Mouse (Mus musculus): ENCODE data around the gene Frmd4b. TPM values are rescaled to one million over a fixed set of nuclear protein-coding genes. Genes with fewer than 3 reads are reported as not detected.

Gene Frmd4b
- total and polyA plus RNA-seq, 3 experiments = 0.13 to 0.70 (median 0.13) TPM

DNA sequence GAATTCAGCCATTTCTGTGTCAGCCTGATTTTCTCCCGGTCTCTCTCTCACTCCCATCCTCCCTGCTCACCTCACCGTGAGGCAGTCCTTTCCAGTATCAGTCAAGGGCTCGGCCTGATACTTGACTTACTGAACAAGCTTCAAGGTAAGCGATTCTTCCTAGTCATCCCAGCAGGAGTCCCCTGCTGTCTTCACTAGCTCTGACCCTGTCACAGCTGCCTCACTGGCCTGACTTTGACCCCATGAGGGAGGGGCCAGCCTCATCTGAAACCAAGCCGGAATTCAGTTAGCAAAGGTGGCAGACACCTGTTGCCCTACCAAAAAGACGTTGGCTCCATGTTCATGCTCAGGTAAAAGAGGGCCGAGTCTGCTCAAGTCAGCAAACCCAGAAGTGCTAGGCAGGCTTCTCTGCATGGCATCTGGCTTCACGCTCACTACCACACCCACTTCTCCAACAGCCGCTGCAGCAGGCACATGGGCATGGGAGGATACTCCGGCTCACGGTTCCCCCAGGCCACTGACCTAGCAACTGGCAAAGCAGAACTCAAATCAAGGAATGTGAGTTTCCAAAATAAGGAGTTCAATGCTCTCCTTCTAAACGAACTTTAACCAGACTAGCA lies 99.6 kb downstream of the Frmd4b start:
- no peaks in the 10 kb centered on the region for H3K36me3 ChIP-seq (replicated peaks in 1 of 2; ENCODE audit: control insufficient read depth in 1 of 2, insufficient read depth in 1 of 2, low read length in 1 of 2)
- TF ChIP-seq MXI1 (IDR thresholded peaks at IDR 0.05; ENCODE audit: low read depth, low read length) (no peak), IRF4 (IDR thresholded peaks at IDR 0.05; ENCODE audit: low read depth, low read length) (no peak), ZMIZ1 (IDR thresholded peaks at IDR 0.05; ENCODE audit: low read depth, low read length) (no peak), HCFC1 (IDR thresholded peaks at IDR 0.05; ENCODE audit: low read depth, low read length) (no peak), MAFK (IDR thresholded peaks at IDR 0.05; ENCODE audit: insufficient replicate concordance, low read length) (no peak), EP300 (IDR thresholded peaks at IDR 0.05; ENCODE audit: low read length) (no peak), USF1 (IDR thresholded peaks at IDR 0.05; ENCODE audit: low read depth, low read length) (no peak), ZKSCAN1 (IDR thresholded peaks at IDR 0.05; ENCODE audit: borderline replicate concordance, low read depth, low read length) (no peak), NELFE (IDR thresholded peaks at IDR 0.05; ENCODE audit: low read depth, low read length) (no peak), POLR2A (IDR thresholded peaks at IDR 0.05; ENCODE audit: low read depth, low read length) (no peak), JUN (IDR thresholded peaks at IDR 0.05; ENCODE audit: insufficient read depth, low read depth, low read length) (no peak), PAX5 (IDR thresholded peaks at IDR 0.05; ENCODE audit: low read length) (no peak)
- H3K27me3 ChIP-seq (replicated peaks) = no peaks in the 10 kb centered on the region
- H3K79me2 ChIP-seq (replicated peaks; ENCODE audit: control insufficient read depth, extremely low read depth, insufficient read depth, poor library complexity, severe bottlenecking) = no peaks in the 10 kb centered on the region
- dilution Hi-C loops (cut with MboI; ENCODE audit: extremely low pct_ligation_motif_present, extremely low pct_unique_long_range_greater_than_20kb, low sequenced_read_pairs) = no loop called here
- no peak overlapping the region for H3K9ac ChIP-seq (ENCODE audit: insufficient read depth, low read depth)
- peaks cover 6 to 23% of the 10 kb centered on the region in 2 experiments; a peak in 3 of 4 replicates for H3K4me1 ChIP-seq (ENCODE audit: control insufficient read depth in 1 of 2, insufficient read depth in 2 of 2)
- DNase-seq (ENCODE audit: extremely low read depth) = no peak
- no peak overlapping the region for H3K4me2 ChIP-seq (ENCODE audit: insufficient read depth, low read depth, poor library complexity, severe bottlenecking)
- no peak overlapping the region for H3K27ac ChIP-seq (ENCODE audit: insufficient read depth, low read depth)
- no peaks in the 10 kb centered on the region for H3K9me3 ChIP-seq (replicated peaks; ENCODE audit: low read length)
- in situ Hi-C loops (cut with MboI; ENCODE audit: low pct_ligation_motif_present, low pct_unique_long_range_greater_than_20kb, low sequenced_read_pairs) = no loop called here
- no peak overlapping the region for H3K4me3 ChIP-seq (replicated peaks in 1 of 3; ENCODE audit: low read depth in 2 of 3, low read length in 2 of 3, poor library complexity in 1 of 3)

GRCm38 (mm10) chr6:97516941-97517340 lies 100.4 kb downstream of the Frmd4b start:
- Histone ChIP-seq H3K4me1 (ENCODE audit: control insufficient read depth in 1 of 2, insufficient read depth in 2 of 2) (peaks cover 6 to 23% of the 10 kb centered on the region in 2 experiments; a peak in 3 of 4 replicates), H3K36me3 (replicated peaks in 1 of 2; ENCODE audit: control insufficient read depth in 1 of 2, insufficient read depth in 1 of 2, low read length in 1 of 2) (no peaks in the 10 kb centered on the region), H3K27me3 (replicated peaks) (no peaks in the 10 kb centered on the region), H3K9me3 (replicated peaks; ENCODE audit: low read length) (no peaks in the 10 kb centered on the region), H3K27ac (ENCODE audit: insufficient read depth, low read depth) (no peak overlapping the region), H3K4me3 (replicated peaks in 1 of 3; ENCODE audit: low read depth in 2 of 3, low read length in 2 of 3, poor library complexity in 1 of 3) (no peak overlapping the region), H3K9ac (ENCODE audit: insufficient read depth, low read depth) (no peak overlapping the region), H3K4me2 (ENCODE audit: insufficient read depth, low read depth, poor library complexity, severe bottlenecking) (no peak overlapping the region), H3K79me2 (replicated peaks; ENCODE audit: control insufficient read depth, extremely low read depth, insufficient read depth, poor library complexity, severe bottlenecking) (no peaks in the 10 kb centered on the region)
- in situ Hi-C loops (cut with MboI; ENCODE audit: low pct_ligation_motif_present, low pct_unique_long_range_greater_than_20kb, low sequenced_read_pairs) (no loop called here), dilution Hi-C loops (cut with MboI; ENCODE audit: extremely low pct_ligation_motif_present, extremely low pct_unique_long_range_greater_than_20kb, low sequenced_read_pairs) (no loop called here)
- TF ChIP-seq RAD21 (IDR thresholded peaks at IDR 0.05; ENCODE audit: low read depth, low read length) (no peak), POLR2AphosphoS2 (IDR thresholded peaks at IDR 0.05; ENCODE audit: low read depth, low read length) (no peak), ETS1 (conservative IDR thresholded peaks at IDR 0.05; ENCODE audit: low read depth, low read length) (no peak), USF1 (IDR thresholded peaks at IDR 0.05; ENCODE audit: low read depth, low read length) (no peak)
- no peak for DNase-seq (ENCODE audit: extremely low read depth)

Measured in CH12.LX (cell line).